In the genomic region with DNA sequence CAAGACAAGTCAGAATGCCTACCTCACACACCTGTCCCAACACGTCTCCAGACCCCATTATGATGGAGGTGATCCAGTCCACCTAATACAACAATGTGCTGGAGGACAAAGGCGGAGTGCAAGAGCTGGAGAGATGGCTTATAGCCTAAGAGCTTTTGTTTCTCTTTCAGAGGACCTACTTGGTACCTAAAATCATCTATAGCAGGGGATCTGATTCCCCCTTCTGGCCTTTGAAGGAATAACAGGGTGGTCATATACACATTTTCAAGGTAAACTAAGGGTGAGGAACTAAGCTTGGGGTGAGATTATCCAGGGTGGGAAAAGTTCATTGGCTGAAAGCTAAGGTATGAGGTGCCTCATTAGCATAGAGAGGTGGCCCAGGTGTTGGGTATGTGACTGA, we compare ENCODE assay signal across 8 mouse cellular contexts. TPM values are rescaled to one million over a fixed set of nuclear protein-coding genes. Genes with fewer than 3 reads are reported as not detected.
DNase-seq lines count a peak whose midpoint lies in the region; ATAC-seq lines count a peak whose summit lies in the region.
"Had no signal": no experiment of that assay in that cellular context is flagged by ENCODE, and none has a peak within 500 bp of the region (broad histone marks: within the 10 kb centered on the region; RNA-seq: fewer than 3 reads in every experiment).

No protein-coding gene starts in this region.

- no peaks in the 10 kb centered on the region for H3K4me1 ChIP-seq in embryonic facial prominence, embryonic 14.5 days (ENCODE audit: control insufficient read depth, insufficient read depth, low read length)
- H3K4me1 ChIP-seq in limb, embryonic 12.5 days (replicated peaks) = peaks cover 20% of the 10 kb centered on the region

- peak; percentile 62 for DNase-seq in layer of hippocampus, adult 9-10 months (ENCODE audit: low spot score)
- no peak for DNase-seq in layer of hippocampus, postnatal 25 days (ENCODE audit: extremely low spot score in 1 of 2, low spot score in 1 of 2)
- peak; percentile 60 for DNase-seq in R1 (ENCODE audit: low read depth, low spot score)
- DNase-seq in embryonic facial prominence, embryonic 14.5 days (ENCODE audit: low spot score) = peak; percentile 63
- peak; percentile 10 for DNase-seq in skeletal muscle tissue, adult 2 months (ENCODE audit: low read depth, low spot score)

- no peak overlapping the region for H3K27ac ChIP-seq in embryonic facial prominence, embryonic 14.5 days (replicated peaks; ENCODE audit: low read depth, low read length)
- no peak overlapping the region for H3K27ac ChIP-seq in limb, embryonic 12.5 days

- H3K36me3 ChIP-seq in embryonic facial prominence, embryonic 14.5 days (ENCODE audit: control insufficient read depth, insufficient read depth, low read length) = no peaks in the 10 kb centered on the region
- no peaks in the 10 kb centered on the region for H3K36me3 ChIP-seq in limb, embryonic 12.5 days

- H3K9ac ChIP-seq in embryonic facial prominence, embryonic 14.5 days (ENCODE audit: low read depth, low read length) = no peak overlapping the region
- H3K9ac ChIP-seq in limb, embryonic 12.5 days (replicated peaks) = no peak overlapping the region

- no peaks in the 10 kb centered on the region for H3K9me3 ChIP-seq in embryonic facial prominence, embryonic 14.5 days (ENCODE audit: control insufficient read depth, low read length)
- H3K9me3 ChIP-seq in limb, embryonic 12.5 days = no peaks in the 10 kb centered on the region

- no peak overlapping the region for H3K4me2 ChIP-seq in embryonic facial prominence, embryonic 14.5 days (ENCODE audit: low read depth, low read length)
- no peak overlapping the region for H3K4me2 ChIP-seq in limb, embryonic 12.5 days

- 59% methylated on average over 2 of the region's 2 CpGs for WGBS in embryonic facial prominence, embryonic 14.5 days
- 41% methylated on average over 2 of the region's 2 CpGs for WGBS in limb, embryonic 12.5 days

- no peaks in the 10 kb centered on the region for H3K27me3 ChIP-seq in embryonic facial prominence, embryonic 14.5 days (replicated peaks; ENCODE audit: control insufficient read depth, insufficient read depth, low read length)
- no peaks in the 10 kb centered on the region; the same call in 1 of the 2 replicates for H3K27me3 ChIP-seq in limb, embryonic 12.5 days

- H3K4me3 ChIP-seq in embryonic facial prominence, embryonic 14.5 days (ENCODE audit: low read depth, low read length) = no peak overlapping the region
- H3K4me3 ChIP-seq in limb, embryonic 12.5 days (replicated peaks) = no peak overlapping the region

- ATAC-seq in embryonic facial prominence, embryonic 14.5 days (ENCODE audit: low read depth) = peak; percentile 55
- ATAC-seq in limb, embryonic 12.5 days (ENCODE audit: insufficient number of reproducible peaks, insufficient read depth, low FRiP score, low TSS enrichment, low read depth) = peak; percentile 70; the same call in 1 of the 2 replicates
- ATAC-seq in CD4-positive, CD25-positive, alpha-beta regulatory T cell, adult 4 months = no peak

RNA-seq across cellular contexts. Expression of a gene that starts 19.4 kb away (rescaled TPM):
- under 1 TPM in 1 of 2 experiments, not detected in 1; 0.63 TPM for total RNA-seq in layer of hippocampus, postnatal 25 days (2021)
- polyA plus RNA-seq in embryonic facial prominence, embryonic 14.5 days (2014; fragmentation: Nextera tagmentation; extraction: Ambion mirVana) = not detected in 2 replicates
- not detected in 2 replicates for polyA plus RNA-seq in limb, embryonic 12.5 days (2016; fragmentation: Nextera tagmentation; extraction: Ambion mirVana)
- not detected for polyA plus RNA-seq in CD4-positive, CD25-positive, alpha-beta regulatory T cell, adult 4 months (2017; shearing (Covaris generic))
- polyA plus RNA-seq: large intestine, adult 2 months had no signal

RNA-seq across cellular contexts. Expression of a gene that starts 27.9 kb away (rescaled TPM):
- total RNA-seq in layer of hippocampus, postnatal 25 days (2021) = 10 to 100 TPM; 52.0 to 54.3 TPM
- 24.7 and 30.3 TPM in 2 replicates for polyA plus RNA-seq in embryonic facial prominence, embryonic 14.5 days (2014; fragmentation: Nextera tagmentation; extraction: Ambion mirVana)
- 31.2 and 34.8 TPM in 2 replicates for polyA plus RNA-seq in limb, embryonic 12.5 days (2016; fragmentation: Nextera tagmentation; extraction: Ambion mirVana)
- polyA plus RNA-seq in CD4-positive, CD25-positive, alpha-beta regulatory T cell, adult 4 months (2017; shearing (Covaris generic)) = under 1 TPM; 0.32 to 0.49 TPM

Comparison
In these comparisons a context has a peak if more than half of its experiments do, and no peak if none do; other contexts are left out.
1. DNase-seq: peak in layer of hippocampus, adult 9-10 months (single experiment), R1 (single experiment), embryonic facial prominence, embryonic 14.5 days (single experiment) and skeletal muscle tissue, adult 2 months (single experiment); none in layer of hippocampus, postnatal 25 days (0 of 2).
2. RNA of a gene that starts 27.9 kb away (polyA plus RNA-seq): 31.2 to 34.8 TPM in limb, embryonic 12.5 days and 24.7 to 30.3 TPM in embryonic facial prominence, embryonic 14.5 days; 0.32 to 0.49 TPM in CD4-positive, CD25-positive, alpha-beta regulatory T cell, adult 4 months; every median in the first group is over 10 times any median in the second.